Mouse (Mus musculus) kidney, postnatal 14 days (tissue): ENCODE measurements around the gene Hrasls5.
A peak's percentile ranks its signal among the peaks of the same experiment; 100 is the strongest.

Experiments
- DNase-seq: peaks from one replicate; pipeline ENCODE4 v3.0.0; 2022; ENCODE audit warnings: mixed read lengths

Hrasls5 gene

DNA sequence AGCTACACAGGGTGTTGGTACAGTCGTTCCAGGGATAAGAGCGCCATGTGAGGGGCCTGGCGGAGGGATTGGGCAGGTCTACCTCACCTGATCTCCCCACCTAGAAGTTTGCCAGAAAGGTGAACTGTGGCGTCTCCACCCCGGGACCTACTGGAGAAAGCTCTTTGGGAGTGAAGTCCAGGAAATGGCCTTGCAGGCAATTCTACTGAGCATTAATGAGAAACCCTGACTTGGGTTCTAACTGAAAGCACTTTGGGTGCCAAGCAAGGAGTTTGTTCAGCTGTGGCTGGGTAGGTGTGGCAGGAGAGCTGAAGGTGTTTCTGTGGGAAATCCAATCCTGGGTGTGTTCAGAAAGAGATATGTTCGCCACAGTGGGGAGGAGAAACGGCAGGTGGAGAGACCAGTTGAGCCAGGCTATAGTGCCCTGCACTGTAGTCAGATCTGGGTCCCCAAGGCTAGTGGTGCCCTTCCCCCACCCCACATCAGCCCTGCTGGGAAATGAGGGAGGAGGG, 4.6 kb upstream of the Hrasls5 start:
- DNase-seq = no peak

GRCm38 (mm10) chr19:7613151-7613550, 810 bp downstream of the Hrasls5 start:
- DNase-seq = no peak

DNA sequence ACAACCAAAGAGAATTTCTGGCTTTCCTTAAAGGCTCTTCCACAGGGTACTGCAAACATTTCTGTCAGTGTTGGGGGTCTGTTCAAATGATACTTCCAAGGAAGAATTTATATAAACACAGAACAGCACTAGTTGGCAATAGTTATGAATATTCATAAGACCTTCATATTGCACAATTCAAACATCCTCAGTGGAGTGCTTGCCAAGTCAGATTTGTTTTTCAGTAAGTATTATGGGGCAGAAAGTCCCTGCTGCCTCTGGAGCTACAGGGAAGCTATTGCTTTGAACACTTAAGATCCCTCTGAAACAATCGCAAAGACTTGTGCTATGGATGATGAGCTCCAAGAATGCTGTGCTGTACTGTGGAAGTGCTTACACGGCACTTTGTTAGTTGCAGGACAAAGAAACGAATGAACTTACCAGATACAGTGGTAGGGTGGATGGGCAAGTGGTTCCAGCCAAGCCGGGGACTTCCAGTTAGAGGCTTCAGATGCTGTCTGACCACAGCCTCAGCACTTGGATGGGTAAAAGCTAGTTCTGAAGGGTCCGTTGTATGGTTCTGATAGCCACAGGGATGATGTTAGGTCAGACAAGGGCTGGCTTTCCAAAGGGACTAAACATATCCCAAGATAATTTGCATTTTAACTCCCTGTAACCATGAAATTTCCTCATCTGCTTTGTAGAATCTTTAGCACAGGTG, 4.0 kb downstream of the Hrasls5 start:
- no peak for DNase-seq

DNA sequence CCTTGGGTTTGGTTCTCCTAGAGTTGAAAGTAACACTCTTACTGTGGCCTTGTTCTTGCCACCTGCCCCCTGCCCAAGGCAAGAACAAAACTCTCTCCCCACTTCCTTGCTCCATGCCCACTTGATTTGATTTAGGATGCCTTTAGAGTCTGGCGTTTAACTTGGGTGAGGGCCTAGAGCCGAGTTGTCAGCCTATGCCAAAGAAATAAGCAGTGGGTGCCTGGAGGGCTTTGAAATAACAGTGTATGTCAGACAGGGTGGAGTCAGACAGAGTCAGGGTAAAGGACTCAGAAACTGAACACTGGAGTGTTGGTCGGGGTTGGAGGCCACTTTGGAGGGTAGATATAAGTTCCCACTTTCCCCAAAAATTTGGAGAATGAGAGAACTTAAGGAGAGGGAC, 4.7 kb downstream of the Hrasls5 start:
- DNase-seq = no peak

DNA sequence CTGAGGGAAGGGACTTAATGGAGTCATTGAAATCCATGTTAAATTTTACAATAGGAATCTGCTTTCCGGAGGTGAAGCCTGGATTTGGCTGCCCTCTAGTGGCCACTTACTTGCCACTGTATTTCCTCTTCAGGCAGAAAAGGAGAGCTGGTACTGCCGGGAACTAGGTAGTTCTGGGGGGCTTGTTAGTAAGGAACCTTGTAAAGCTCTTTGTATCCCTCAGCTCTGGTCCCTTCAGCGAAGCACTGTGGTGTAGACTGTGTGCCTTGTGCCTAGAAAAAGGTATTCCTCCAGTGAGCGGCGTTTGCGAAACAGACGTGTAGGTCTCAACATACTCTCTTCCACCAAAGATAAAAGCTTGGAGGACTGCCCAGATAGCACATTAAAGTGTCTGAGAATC, 5.4 kb downstream of the Hrasls5 start:
- DNase-seq = peak; percentile 76

GRCm38 (mm10) chr19:7633021-7633420, 20.7 kb downstream of the Hrasls5 start:
- DNase-seq = no peak

- no peak for DNase-seq
Observed at GRCm38 (mm10) chr19:7633786-7634185, 21.4 kb downstream of the Hrasls5 start.

DNA sequence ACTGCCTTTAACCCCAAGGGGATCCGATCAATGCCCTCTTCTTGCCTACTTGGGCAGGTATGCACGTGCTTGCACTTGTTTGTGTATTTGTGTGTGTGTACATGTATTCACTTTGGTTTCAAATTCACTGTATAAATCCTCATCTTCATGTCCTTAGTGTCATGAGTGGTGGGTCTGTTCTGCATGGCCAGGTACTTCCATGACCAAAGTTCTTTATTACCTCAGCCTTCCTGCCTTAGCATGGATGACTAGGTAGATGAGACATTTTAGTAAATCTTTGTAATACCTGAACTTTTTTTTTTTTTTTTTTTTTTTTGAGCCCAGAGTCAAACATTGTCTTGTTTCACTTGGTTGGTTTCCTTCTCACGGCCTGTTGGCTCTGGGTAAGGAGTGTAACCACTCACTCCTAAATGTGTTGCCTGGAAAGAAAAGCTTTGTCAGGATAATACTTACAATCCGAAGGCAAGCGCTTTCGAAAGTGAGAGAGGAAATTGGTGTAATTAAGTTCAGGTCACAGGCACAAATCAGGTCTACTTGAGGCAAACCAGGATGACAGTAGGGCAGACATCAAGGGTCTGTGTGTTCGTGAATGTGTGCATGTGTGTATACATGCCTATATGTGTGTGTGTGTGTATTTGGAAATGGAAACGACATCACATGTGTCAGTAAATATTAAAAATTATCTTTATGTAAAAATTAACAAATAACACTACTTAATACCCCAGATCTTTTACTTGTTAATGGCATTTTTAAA, 36.7 kb downstream of the Hrasls5 start:
- peak; percentile 9 for DNase-seq

DNA sequence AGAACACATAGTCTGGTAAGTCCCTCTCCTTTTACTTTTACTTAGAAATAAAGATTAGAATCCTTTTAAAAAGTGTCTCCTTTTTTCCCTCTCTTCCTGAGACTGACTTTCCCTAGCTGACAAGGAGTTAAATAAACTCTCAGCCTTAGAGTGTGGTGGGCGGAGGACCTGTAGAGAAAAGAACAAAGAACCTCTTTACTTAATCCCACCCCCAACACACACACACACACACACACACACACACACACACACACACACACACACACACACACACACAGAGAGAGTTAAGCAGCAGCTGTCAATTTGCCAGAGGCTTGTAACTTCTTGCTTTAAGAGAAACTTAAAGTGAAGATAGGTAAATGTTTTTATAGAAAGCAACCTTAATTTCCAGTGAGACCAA, 59.7 kb downstream of the Hrasls5 start:
- no peak for DNase-seq

GRCm38 (mm10) chr19:7687988-7688387, 75.6 kb downstream of the Hrasls5 start:
- DNase-seq = no peak
